Comparison of ENCODE assay signal across 9 mouse cellular contexts in the genomic region with DNA sequence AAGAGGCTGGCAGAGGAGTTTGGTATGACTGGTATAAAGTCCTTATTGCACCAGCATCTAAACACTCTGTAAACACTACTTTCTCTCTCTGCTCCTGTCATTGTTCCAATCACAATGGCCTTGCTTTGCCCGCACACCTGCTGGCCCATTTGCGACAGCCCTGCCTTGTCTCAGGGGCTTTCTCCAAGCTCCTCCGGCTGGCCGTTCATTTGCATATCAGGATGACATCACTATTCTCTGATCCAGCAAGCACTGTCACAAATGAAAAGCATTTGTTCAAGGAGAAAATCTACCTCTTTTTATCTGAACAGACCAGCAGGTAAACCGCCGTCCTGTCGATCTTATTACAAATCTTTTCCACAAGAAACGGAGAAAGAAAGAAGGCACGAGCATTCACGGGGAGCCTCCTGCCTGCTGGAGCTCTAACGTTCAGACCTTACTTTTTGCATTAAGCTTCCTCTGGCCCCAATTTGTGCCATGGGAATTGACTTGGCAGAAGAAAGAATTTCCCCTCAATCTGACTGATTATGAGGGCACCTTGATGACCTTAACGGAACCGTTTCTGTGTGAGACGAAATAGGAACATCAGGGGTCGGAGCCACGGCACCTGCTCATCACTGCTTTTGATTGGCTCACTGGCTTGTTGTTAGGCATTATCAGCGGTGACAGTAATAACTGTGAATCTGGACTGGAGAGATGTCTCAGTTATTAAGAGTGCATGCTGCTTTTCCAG. TPM values are rescaled to one million over a fixed set of nuclear protein-coding genes. Genes with fewer than 3 reads are reported as not detected.
DNase-seq lines count a peak whose midpoint lies in the region; ATAC-seq and TF ChIP-seq lines count a peak whose summit lies in the region.
"Had no signal": no experiment of that assay in that cellular context is flagged by ENCODE, and none has a peak within 500 bp of the region (broad histone marks: within the 10 kb centered on the region; RNA-seq: fewer than 3 reads in every experiment).

No protein-coding gene starts in this region.

- no peak for TF ChIP-seq EP300 in heart, postnatal 0 days (IDR thresholded peaks at IDR 0.05; ENCODE audit: low read depth)

- no peaks in the 10 kb centered on the region for H3K9me3 ChIP-seq in liver, embryonic 11.5 days (ENCODE audit: control insufficient read depth, low read length)
- H3K9me3 ChIP-seq in heart, postnatal 0 days (replicated peaks; ENCODE audit: control insufficient read depth, low read length): no peaks in the 10 kb centered on the region
- H3K9me3 ChIP-seq in neural tube, embryonic 15.5 days (replicated peaks): no peaks in the 10 kb centered on the region
- H3K9me3 ChIP-seq: megakaryocyte, embryonic 14.5 days had no signal

- DNase-seq in adrenal gland, postnatal 14 days: peak; percentile 19
- DNase-seq in adrenal gland, adult 8-10 months: no peak
- DNase-seq in liver, adult 2 months (ENCODE audit: extremely low read depth, low read depth, low spot score): peak; percentile 24
- no peak for DNase-seq in liver, embryonic 11.5 days (ENCODE audit: low spot score)
- no peak for DNase-seq in heart, postnatal 0 days (ENCODE audit: low spot score)
- DNase-seq in yolk sac, embryonic 10.5 days (ENCODE audit: low spot score): no peak
- DNase-seq in right cerebral cortex, adult 2 months (ENCODE audit: low spot score in 2 of 2): no peak

- no peaks in the 10 kb centered on the region for H3K36me3 ChIP-seq in liver, adult 2 months (ENCODE audit: control insufficient read depth, insufficient read depth, low read length)
- H3K36me3 ChIP-seq in liver, embryonic 11.5 days (ENCODE audit: control insufficient read depth, insufficient read depth, low read length): no peaks in the 10 kb centered on the region
- no peaks in the 10 kb centered on the region for H3K36me3 ChIP-seq in heart, postnatal 0 days (replicated peaks; ENCODE audit: control insufficient read depth, insufficient read depth, low read length)
- no peaks in the 10 kb centered on the region for H3K36me3 ChIP-seq in neural tube, embryonic 15.5 days

- TF ChIP-seq POLR2A in liver, adult 2 months (IDR thresholded peaks at IDR 0.05; ENCODE audit: extremely low read depth, insufficient read depth, low read length): no peak

- no peak for ATAC-seq in liver, embryonic 11.5 days (replicated peaks; ENCODE audit: low FRiP score)
- ATAC-seq in heart, postnatal 0 days (ENCODE audit: insufficient read depth, low read depth): no peak
- ATAC-seq in neural tube, embryonic 15.5 days (ENCODE audit: low FRiP score): peak; percentile 48; the same call in 1 of the 2 replicates

- no peak overlapping the region for H3K4me3 ChIP-seq in liver, adult 2 months (ENCODE audit: insufficient read depth, low read depth, low read length)
- no peak overlapping the region for H3K4me3 ChIP-seq in liver, embryonic 11.5 days (ENCODE audit: low read depth, low read length)
- H3K4me3 ChIP-seq in heart, postnatal 0 days (ENCODE audit: low read depth, low read length): peak overlapping the region; percentile 33
- peak overlapping the region; percentile 22 for H3K4me3 ChIP-seq in neural tube, embryonic 15.5 days (replicated peaks)
- H3K4me3 ChIP-seq: megakaryocyte, embryonic 14.5 days had no signal

- no peaks in the 10 kb centered on the region for H3K4me1 ChIP-seq in liver, adult 2 months (ENCODE audit: control insufficient read depth, insufficient read depth, low read length)
- no peaks in the 10 kb centered on the region for H3K4me1 ChIP-seq in liver, embryonic 11.5 days (replicated peaks; ENCODE audit: control insufficient read depth, insufficient read depth, low read length)
- H3K4me1 ChIP-seq in heart, postnatal 0 days (ENCODE audit: control insufficient read depth, insufficient read depth): no peaks in the 10 kb centered on the region
- peaks cover 10% of the 10 kb centered on the region for H3K4me1 ChIP-seq in neural tube, embryonic 15.5 days
- H3K4me1 ChIP-seq: megakaryocyte, embryonic 14.5 days had no signal

- H3K4me2 ChIP-seq in liver, embryonic 11.5 days: no peak overlapping the region
- peak overlapping the region; percentile 52 for H3K4me2 ChIP-seq in heart, postnatal 0 days (ENCODE audit: low read depth, low read length)
- peak overlapping the region; percentile 46 for H3K4me2 ChIP-seq in neural tube, embryonic 15.5 days

- no peak overlapping the region for H3K9ac ChIP-seq in liver, adult 2 months (ENCODE audit: low read depth, low read length)
- H3K9ac ChIP-seq in liver, embryonic 11.5 days (ENCODE audit: low read depth, low read length): no peak overlapping the region
- 0 out of 2 replicates have a peak overlapping the region, but pooled peaks have one; percentile 1 for H3K9ac ChIP-seq in heart, postnatal 0 days (replicated peaks; ENCODE audit: low read depth, low read length)
- H3K9ac ChIP-seq in neural tube, embryonic 15.5 days (replicated peaks): peak overlapping the region; percentile 34

- H3K27me3 ChIP-seq in liver, adult 2 months (ENCODE audit: control insufficient read depth, insufficient read depth, low read length): no peaks in the 10 kb centered on the region
- no peaks in the 10 kb centered on the region for H3K27me3 ChIP-seq in liver, embryonic 11.5 days (replicated peaks; ENCODE audit: control insufficient read depth, insufficient read depth, low read length)
- H3K27me3 ChIP-seq in heart, postnatal 0 days (ENCODE audit: control insufficient read depth, insufficient read depth, low read length): no peaks in the 10 kb centered on the region
- H3K27me3 ChIP-seq in neural tube, embryonic 15.5 days (replicated peaks): no peaks in the 10 kb centered on the region

- no peak for TF ChIP-seq CTCF in liver, adult 2 months (IDR thresholded peaks at IDR 0.05; ENCODE audit: low read depth, low read length)
- TF ChIP-seq CTCF in heart, postnatal 0 days (IDR thresholded peaks at IDR 0.05; ENCODE audit: low read depth): no peak

- no peak overlapping the region for H3K27ac ChIP-seq in liver, adult 2 months (replicated peaks; ENCODE audit: insufficient read depth, low read depth, low read length)
- no peak overlapping the region for H3K27ac ChIP-seq in liver, embryonic 11.5 days (ENCODE audit: low read depth, low read length)
- H3K27ac ChIP-seq in heart, postnatal 0 days (ENCODE audit: low read depth): no peak overlapping the region
- H3K27ac ChIP-seq in neural tube, embryonic 15.5 days (replicated peaks): no peak overlapping the region

- WGBS in liver, adult 2 months: 53% methylated on average over 17 of the region's 17 CpGs
- 47% methylated on average over 17 of the region's 17 CpGs for WGBS in liver, embryonic 11.5 days
- 25% methylated on average over 17 of the region's 17 CpGs for WGBS in heart, postnatal 0 days
- 18% methylated on average over 17 of the region's 17 CpGs for WGBS in neural tube, embryonic 15.5 days

- no peaks in the 10 kb centered on the region for H3K79me2 ChIP-seq in liver, adult 2 months (ENCODE audit: control insufficient read depth, insufficient read depth, low read length)

RNA-seq across cellular contexts. Expression of gene Gpr88, which starts 30.6 kb away (rescaled TPM):
- 0.44 and 0.49 TPM in 2 replicates for total RNA-seq in adrenal gland, postnatal 14 days (2021)
- total RNA-seq in adrenal gland, adult 8-10 months (2022): 1 to 10 TPM in 2 of 4 experiments, under 1 TPM in 2; 0.45 to 1.7 (median 0.94) TPM
- not detected in 2 replicates for total RNA-seq in liver, adult 2 months (2014; rRNA removed)
- polyA plus RNA-seq in liver, adult 2 months (2012; rRNA removed): not detected in 2 replicates
- polyA plus RNA-seq in liver, embryonic 11.5 days (2014; fragmentation: Nextera tagmentation; extraction: Ambion mirVana): 0.34 and 1.0 TPM in 2 replicates
- not detected in 2 replicates for total RNA-seq in heart, postnatal 0 days (2014; rRNA removed; ENCODE audit: low replicate concordance)
- polyA plus RNA-seq in heart, postnatal 0 days (2015; fragmentation: Nextera tagmentation; extraction: Ambion mirVana): 0.11 and 0.15 TPM in 2 replicates
- polyA plus RNA-seq in neural tube, embryonic 15.5 days (2015; fragmentation: Nextera tagmentation; extraction: Ambion mirVana): 5.3 and 6.4 TPM in 2 replicates

Comparison
In these comparisons a context has a peak if more than half of its experiments do, and no peak if none do; other contexts are left out.
1. DNase-seq: peak in adrenal gland, postnatal 14 days (single experiment) and liver, adult 2 months (single experiment); none in adrenal gland, adult 8-10 months (single experiment), liver, embryonic 11.5 days (single experiment), heart, postnatal 0 days (single experiment), yolk sac, embryonic 10.5 days (single experiment) and right cerebral cortex, adult 2 months (0 of 2).
2. H3K4me3 ChIP-seq: peak in heart, postnatal 0 days (single experiment) and neural tube, embryonic 15.5 days (single experiment); none in liver, adult 2 months (single experiment) and liver, embryonic 11.5 days (single experiment).
3. H3K9ac ChIP-seq: peak in heart, postnatal 0 days (single experiment) and neural tube, embryonic 15.5 days (single experiment); none in liver, adult 2 months (single experiment) and liver, embryonic 11.5 days (single experiment).